Mouse (Mus musculus) CD4-positive, CD25-positive, alpha-beta regulatory T cell, adult 9 weeks (primary cell): ENCODE results near the gene Cflar. TPM values are rescaled to one million over a fixed set of nuclear protein-coding genes. Genes with fewer than 3 reads are reported as not detected.

Source experiments
- polyA plus RNA-seq: library from polyadenylated mRNA; unstranded; fragments of 100-300 nt; shearing (Covaris generic); gene quantifications from one replicate; pipeline ENCODE4 v1.2.1, GENCODE M21; 2017

Gene Cflar
- polyA plus RNA-seq: 144 TPM

DNA sequence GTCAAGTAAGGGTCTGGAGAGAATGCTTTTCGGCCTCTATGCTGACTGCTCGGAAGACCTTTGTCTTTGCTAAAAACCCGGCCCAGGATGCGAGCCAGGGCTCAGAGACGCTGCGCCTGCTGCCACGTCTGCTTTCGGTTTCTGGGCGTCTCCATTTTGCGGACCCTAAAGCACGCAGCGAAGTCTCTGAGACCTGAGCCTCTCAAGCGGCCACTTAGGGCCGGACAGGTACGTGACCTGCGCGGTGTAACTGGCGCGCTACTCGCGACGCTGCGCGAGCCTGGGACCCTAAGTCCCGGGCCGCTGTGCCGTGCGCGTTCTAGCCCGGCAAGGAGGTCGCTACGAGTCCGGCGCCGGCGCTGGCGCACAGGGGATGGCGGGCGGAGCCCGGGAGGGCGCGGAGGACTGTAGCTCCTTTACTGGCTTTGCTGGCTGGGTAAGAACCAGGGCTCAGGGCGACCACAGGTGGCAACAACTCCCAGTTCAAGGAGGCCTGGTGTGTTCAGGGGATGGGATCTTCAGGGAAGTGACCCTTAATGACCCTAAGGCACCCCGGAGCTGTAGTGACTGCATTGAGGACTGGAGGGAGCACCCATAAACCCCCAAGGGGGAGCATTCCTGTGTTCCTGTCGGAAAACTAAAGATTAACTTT is at the start of gene Cflar:
Cflar (plus strand) TSS at position 144 of the 652 bp plus-strand sequence.

DNA sequence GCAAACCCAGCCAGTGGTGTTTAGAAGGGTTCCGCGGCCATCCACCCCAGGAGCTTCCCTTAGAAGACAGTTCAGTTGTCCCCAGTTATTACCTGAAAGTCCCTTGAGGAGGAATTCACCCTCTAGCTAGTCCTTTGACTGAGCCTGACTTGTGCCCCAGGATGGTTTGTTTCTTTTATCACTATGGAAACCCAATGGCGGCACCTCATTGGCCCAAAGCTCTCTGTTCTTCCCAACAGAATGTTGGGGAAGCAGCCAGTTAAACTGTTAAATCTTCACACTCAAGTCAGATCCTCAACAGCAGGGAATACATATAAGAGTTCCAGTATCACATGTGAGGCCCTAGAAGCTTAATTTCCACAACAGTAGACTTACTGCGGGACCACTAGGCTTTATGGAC is 15.5 kb upstream of the Cflar start, which contains the start of gene Als2cr12:
Als2cr12 (minus strand) TSS at position 180 of the 400 bp plus-strand sequence.

DNA sequence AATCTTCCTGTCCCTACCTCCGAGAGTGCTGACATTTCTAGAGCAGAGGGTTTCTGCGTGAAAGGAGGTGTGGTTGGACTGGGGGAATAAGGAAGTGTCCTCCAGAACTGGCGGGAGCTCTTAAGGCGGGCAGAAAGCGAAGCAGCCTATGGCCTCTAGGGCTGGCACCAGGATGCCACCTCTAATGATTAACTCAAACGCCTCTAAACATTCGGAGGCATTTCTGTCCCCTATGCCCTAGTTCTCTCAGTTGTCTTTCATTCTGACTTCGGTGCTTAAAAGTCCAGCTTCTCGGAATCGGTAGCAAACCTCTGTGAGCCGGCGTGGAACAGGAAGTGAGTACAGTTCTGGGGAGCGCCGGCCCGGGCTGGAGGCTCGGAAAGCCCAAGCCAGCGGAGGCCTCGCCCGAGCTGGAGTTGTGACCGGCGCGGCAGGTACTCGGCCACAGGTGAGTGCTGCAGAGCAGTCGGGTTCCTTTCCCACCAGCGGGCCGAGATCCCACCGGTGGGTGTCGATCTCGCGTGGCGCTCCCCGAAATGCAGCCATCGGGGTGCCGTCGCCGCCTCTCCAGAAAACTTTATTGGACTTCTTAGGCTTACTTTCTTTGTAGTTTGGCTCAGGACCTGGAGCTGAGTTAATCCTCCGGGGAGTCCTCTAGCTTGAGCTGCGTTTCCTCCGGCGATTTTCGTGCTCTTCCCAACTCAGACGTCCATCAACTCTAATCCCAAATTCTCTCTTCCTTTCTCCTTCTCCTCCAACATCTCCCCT is 84.2 kb downstream of the Cflar start, which contains the start of gene Casp8:
Casp8 (plus strand) TSS at position 84 of the 768 bp plus-strand sequence.

Other genes starting within 250 kb of the Cflar start
- gene Orc2, start 206.4 kb upstream of the Cflar start, polyA plus RNA-seq: 29.3 TPM
- 19.7 TPM for gene Fam126b, start 125.2 kb upstream of the Cflar start, polyA plus RNA-seq
- gene Ndufb3, start 125.1 kb upstream of the Cflar start, polyA plus RNA-seq: 161 TPM
- gene Als2cr12, start 15.5 kb upstream of the Cflar start, polyA plus RNA-seq: not detected
- 302 TPM for gene Casp8, start 83.9 kb downstream of the Cflar start, polyA plus RNA-seq